Mouse (Mus musculus): ENCODE measurements around the gene Themis2. TPM values are rescaled to one million over a fixed set of nuclear protein-coding genes. Genes with fewer than 3 reads are reported as not detected.
A peak's percentile ranks its signal among the peaks of the same experiment; 100 is the strongest.
"Not testable (repeated sequence)": the region's sequence is repeated elsewhere in the genome, so short reads cannot be mapped to it uniquely, and the experiment has no call there.

Gene Themis2
- polyA plus RNA-seq, 1 experiment from 2014 or later: 0.45 TPM

GRCm38 (mm10) chr4:132743992-132744911, 51.9 kb downstream of the Themis2 start:
- no peak overlapping the region for H3K9ac ChIP-seq (ENCODE audit: low read length)
- H3K36me3 ChIP-seq (ENCODE audit: control insufficient read depth, insufficient read depth, low read length): no peaks in the 10 kb centered on the region
- no peaks in the 10 kb centered on the region for H3K4me1 ChIP-seq (ENCODE audit: control insufficient read depth, insufficient read depth, low read length)
- no peak overlapping the region for H3K4me2 ChIP-seq (ENCODE audit: low read depth, severe bottlenecking)
- H3K27me3 ChIP-seq (ENCODE audit: control insufficient read depth, insufficient read depth, low read length): no peaks in the 10 kb centered on the region
- H3K4me3 ChIP-seq (ENCODE audit: low read depth, low read length): no peak overlapping the region
- H3K27ac ChIP-seq (replicated peaks; ENCODE audit: low read depth, low read length): no peak overlapping the region
- DNase-seq (ENCODE audit: low spot score): no peak
- WGBS: 92% methylated on average over 11 of the region's 11 CpGs
- H3K9me3 ChIP-seq (ENCODE audit: control insufficient read depth, low read length): no peaks in the 10 kb centered on the region
- no peak for ATAC-seq (ENCODE audit: insufficient number of reproducible peaks, low FRiP score, low TSS enrichment, low read depth)

DNA sequence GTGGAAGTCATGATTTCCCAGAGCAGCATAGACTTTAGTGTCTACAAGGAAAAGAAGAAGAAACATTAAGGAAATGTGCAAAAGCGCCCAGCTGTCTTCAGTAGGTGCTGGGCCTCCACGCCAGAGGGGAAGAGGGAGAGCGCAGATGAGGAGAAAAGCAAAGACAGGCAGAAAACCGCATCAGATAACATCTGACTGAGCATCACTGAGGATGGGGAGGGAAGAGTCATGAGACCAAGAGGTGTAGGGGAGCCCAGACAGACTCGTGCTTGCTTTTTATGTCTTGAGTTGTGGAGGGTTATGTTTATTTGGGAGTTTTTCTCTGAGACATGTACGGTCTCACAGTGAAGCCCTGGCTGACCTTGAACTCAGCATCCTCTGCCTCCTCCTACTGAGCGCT, 54.7 kb downstream of the Themis2 start:
- H3K4me3 ChIP-seq (ENCODE audit: low read depth, low read length): no peak overlapping the region
- H3K27ac ChIP-seq (replicated peaks; ENCODE audit: low read depth, low read length): no peak overlapping the region
- H3K9ac ChIP-seq (ENCODE audit: low read length): no peak overlapping the region
- DNase-seq (ENCODE audit: low spot score) (no peak), ATAC-seq (ENCODE audit: insufficient number of reproducible peaks, low FRiP score, low TSS enrichment, low read depth) (no peak)
- H3K4me2 ChIP-seq (ENCODE audit: low read depth, severe bottlenecking): no peak overlapping the region
- H3K4me1 ChIP-seq (ENCODE audit: control insufficient read depth, insufficient read depth, low read length): no peaks in the 10 kb centered on the region
- H3K9me3 ChIP-seq (ENCODE audit: control insufficient read depth, low read length): no peaks in the 10 kb centered on the region
- no peaks in the 10 kb centered on the region for H3K27me3 ChIP-seq (ENCODE audit: control insufficient read depth, insufficient read depth, low read length)
- WGBS: 89% methylated on average over 7 of the region's 7 CpGs
- H3K36me3 ChIP-seq (ENCODE audit: control insufficient read depth, insufficient read depth, low read length): no peaks in the 10 kb centered on the region

DNA sequence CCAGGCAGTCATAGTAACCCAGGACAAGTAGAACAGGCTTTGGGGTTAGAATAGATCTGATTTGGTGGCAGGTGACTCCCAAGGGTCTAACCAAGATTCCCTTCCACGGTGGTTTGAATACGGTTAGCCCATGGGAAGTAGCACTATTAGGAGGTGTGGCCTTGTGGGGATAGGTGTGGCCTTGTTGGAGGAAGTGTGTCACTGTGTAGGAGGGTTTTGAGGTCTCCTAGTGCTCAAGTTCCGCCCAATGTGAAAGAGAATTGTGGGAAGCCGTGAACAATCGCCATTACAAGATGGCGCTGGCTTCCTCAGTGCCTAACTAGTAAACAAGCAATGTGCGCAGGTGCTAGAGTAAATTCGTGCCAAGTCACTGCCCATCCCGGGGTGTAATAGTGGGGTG, 59.0 kb downstream of the Themis2 start:
- not testable (repeated sequence) for H3K27ac ChIP-seq (replicated peaks; ENCODE audit: low read depth, low read length); ATAC-seq (ENCODE audit: insufficient number of reproducible peaks, low FRiP score, low TSS enrichment, low read depth); H3K9ac ChIP-seq (ENCODE audit: low read length); DNase-seq (ENCODE audit: low spot score); H3K36me3 ChIP-seq (ENCODE audit: control insufficient read depth, insufficient read depth, low read length); H3K4me1 ChIP-seq (ENCODE audit: control insufficient read depth, insufficient read depth, low read length); H3K4me2 ChIP-seq (ENCODE audit: low read depth, severe bottlenecking); H3K9me3 ChIP-seq (ENCODE audit: control insufficient read depth, low read length); H3K27me3 ChIP-seq (ENCODE audit: control insufficient read depth, insufficient read depth, low read length); H3K4me3 ChIP-seq (ENCODE audit: low read depth, low read length)
- 90% methylated on average over 9 of the region's 9 CpGs for WGBS

- DNase-seq (ENCODE audit: low spot score) (no peak), ATAC-seq (ENCODE audit: insufficient number of reproducible peaks, low FRiP score, low TSS enrichment, low read depth) (no peak)
- Histone ChIP-seq H3K27ac (replicated peaks; ENCODE audit: low read depth, low read length) (no peak overlapping the region), H3K36me3 (ENCODE audit: control insufficient read depth, insufficient read depth, low read length) (no peaks in the 10 kb centered on the region), H3K4me2 (ENCODE audit: low read depth, severe bottlenecking) (no peak overlapping the region), H3K9ac (ENCODE audit: low read length) (no peak overlapping the region), H3K4me3 (ENCODE audit: low read depth, low read length) (no peak overlapping the region), H3K9me3 (ENCODE audit: control insufficient read depth, low read length) (no peaks in the 10 kb centered on the region), H3K4me1 (ENCODE audit: control insufficient read depth, insufficient read depth, low read length) (0 out of 2 replicates have a peak, but pooled peaks cover 4% of the 10 kb centered on the region), H3K27me3 (ENCODE audit: control insufficient read depth, insufficient read depth, low read length) (no peaks in the 10 kb centered on the region)
- WGBS: 55% methylated on average over 3 of the region's 3 CpGs
Measured at GRCm38 (mm10) chr4:132735894-132736293, 60.3 kb downstream of the Themis2 start.

- Histone ChIP-seq H3K36me3 (ENCODE audit: control insufficient read depth, insufficient read depth, low read length) (no peaks in the 10 kb centered on the region), H3K4me3 (ENCODE audit: low read depth, low read length) (no peak overlapping the region), H3K27ac (replicated peaks; ENCODE audit: low read depth, low read length) (no peak overlapping the region), H3K9me3 (ENCODE audit: control insufficient read depth, low read length) (no peaks in the 10 kb centered on the region), H3K9ac (ENCODE audit: low read length) (no peak overlapping the region), H3K4me2 (ENCODE audit: low read depth, severe bottlenecking) (no peak overlapping the region), H3K4me1 (ENCODE audit: control insufficient read depth, insufficient read depth, low read length) (0 out of 2 replicates have a peak, but pooled peaks cover 4% of the 10 kb centered on the region), H3K27me3 (ENCODE audit: control insufficient read depth, insufficient read depth, low read length) (no peaks in the 10 kb centered on the region)
- DNase-seq (ENCODE audit: low spot score) (no peak), ATAC-seq (ENCODE audit: insufficient number of reproducible peaks, low FRiP score, low TSS enrichment, low read depth) (no peak)
- WGBS: 76% methylated on average over 2 of the region's 2 CpGs
Measured at GRCm38 (mm10) chr4:132735389-132735788, 60.8 kb downstream of the Themis2 start.

DNA sequence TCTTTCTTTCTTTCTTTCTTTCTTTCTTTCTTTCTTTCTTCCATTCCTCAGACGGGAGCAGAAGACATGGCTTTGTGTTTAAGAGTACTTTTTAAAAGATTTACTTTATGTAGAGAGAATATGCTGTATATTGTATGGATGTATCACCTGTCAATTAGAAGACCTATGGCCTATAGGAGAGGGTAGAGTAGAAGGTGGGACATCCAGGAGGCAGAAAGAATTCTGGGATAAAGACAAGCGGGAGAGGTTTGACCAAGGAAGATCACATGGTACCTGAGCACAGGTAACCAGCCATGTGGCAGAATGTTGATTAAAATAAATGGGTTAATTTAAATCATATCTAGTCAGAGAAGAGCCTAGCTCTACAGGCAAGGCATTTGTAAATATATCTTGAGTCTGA, 61.4 kb downstream of the Themis2 start:
- DNase-seq (ENCODE audit: low spot score) (no peak), ATAC-seq (ENCODE audit: insufficient number of reproducible peaks, low FRiP score, low TSS enrichment, low read depth) (no peak)
- WGBS: 89% methylated on average over 2 of the region's 2 CpGs
- Histone ChIP-seq H3K27me3 (ENCODE audit: control insufficient read depth, insufficient read depth, low read length) (no peaks in the 10 kb centered on the region), H3K27ac (replicated peaks; ENCODE audit: low read depth, low read length) (no peak overlapping the region), H3K9ac (ENCODE audit: low read length) (no peak overlapping the region), H3K9me3 (ENCODE audit: control insufficient read depth, low read length) (no peaks in the 10 kb centered on the region), H3K4me2 (ENCODE audit: low read depth, severe bottlenecking) (no peak overlapping the region), H3K4me3 (ENCODE audit: low read depth, low read length) (no peak overlapping the region), H3K36me3 (ENCODE audit: control insufficient read depth, insufficient read depth, low read length) (no peaks in the 10 kb centered on the region), H3K4me1 (ENCODE audit: control insufficient read depth, insufficient read depth, low read length) (0 out of 2 replicates have a peak, but pooled peaks cover 4% of the 10 kb centered on the region)

DNA sequence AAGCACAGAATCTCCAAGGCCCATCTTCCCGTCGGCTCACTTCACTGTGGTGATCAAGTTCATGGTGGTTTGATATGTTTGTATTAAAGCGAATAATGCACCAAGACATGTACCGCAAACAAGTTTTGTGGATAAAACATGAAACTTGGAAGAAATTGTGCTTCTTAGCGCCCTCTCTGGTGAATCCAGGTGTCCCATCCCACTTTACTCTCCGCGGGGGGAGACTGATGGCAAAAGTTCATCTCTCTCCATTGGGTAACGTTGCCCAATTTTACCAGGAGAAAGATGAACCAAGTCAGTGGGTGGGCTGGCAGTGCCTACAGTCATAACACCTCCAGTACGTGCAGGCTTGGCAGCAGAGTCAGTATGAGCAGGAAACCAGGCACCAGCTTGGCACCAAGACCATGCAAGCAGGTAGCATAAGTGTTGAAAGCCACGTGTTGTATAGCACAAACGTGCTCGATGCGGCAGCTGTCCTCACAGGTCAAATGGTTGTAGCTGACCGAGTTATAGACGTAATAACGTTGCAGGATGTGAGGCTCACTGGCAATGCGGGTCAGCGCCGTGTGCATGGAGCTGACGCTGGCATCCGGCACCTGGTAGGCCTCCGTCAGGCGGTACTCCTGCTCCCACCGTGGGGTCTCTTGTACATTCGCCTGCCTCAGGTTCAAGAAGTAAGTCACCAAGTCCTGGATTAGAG, 63.0 kb downstream of the Themis2 start:
- DNase-seq (ENCODE audit: low spot score) (no peak), ATAC-seq (ENCODE audit: insufficient number of reproducible peaks, low FRiP score, low TSS enrichment, low read depth) (no peak)
- no peak overlapping the region for H3K4me3 ChIP-seq (ENCODE audit: low read depth, low read length)
- no peak overlapping the region for H3K9ac ChIP-seq (ENCODE audit: low read length)
- H3K4me2 ChIP-seq (ENCODE audit: low read depth, severe bottlenecking): no peak overlapping the region
- no peaks in the 10 kb centered on the region for H3K36me3 ChIP-seq (ENCODE audit: control insufficient read depth, insufficient read depth, low read length)
- no peaks in the 10 kb centered on the region for H3K9me3 ChIP-seq (ENCODE audit: control insufficient read depth, low read length)
- no peaks in the 10 kb centered on the region for H3K27me3 ChIP-seq (ENCODE audit: control insufficient read depth, insufficient read depth, low read length)
- 91% methylated on average over 25 of the region's 25 CpGs for WGBS
- H3K4me1 ChIP-seq (ENCODE audit: control insufficient read depth, insufficient read depth, low read length): 0 out of 2 replicates have a peak, but pooled peaks cover 4% of the 10 kb centered on the region
- H3K27ac ChIP-seq (replicated peaks; ENCODE audit: low read depth, low read length): no peak overlapping the region

- DNase-seq (ENCODE audit: low spot score): peak; percentile 93
- Histone ChIP-seq H3K9me3 (ENCODE audit: control insufficient read depth, low read length) (no peaks in the 10 kb centered on the region), H3K4me2 (ENCODE audit: low read depth, severe bottlenecking) (peak within 1 kb of the TSS; percentile 91), H3K27me3 (ENCODE audit: control insufficient read depth, insufficient read depth, low read length) (no peaks in the 10 kb centered on the region), H3K27ac (replicated peaks; ENCODE audit: low read depth, low read length) (no peak within 1 kb of the TSS), H3K4me3 (ENCODE audit: low read depth, low read length) (peak within 1 kb of the TSS; percentile 50), H3K4me1 (ENCODE audit: control insufficient read depth, insufficient read depth, low read length) (0 out of 2 replicates have a peak, but pooled peaks cover 4% of the 10 kb centered on the region), H3K36me3 (ENCODE audit: control insufficient read depth, insufficient read depth, low read length) (no peaks in the 10 kb centered on the region), H3K9ac (ENCODE audit: low read length) (peak within 1 kb of the TSS; percentile 35; the same call in 1 of the 2 replicates)
- peak; percentile 89 for ATAC-seq (ENCODE audit: insufficient number of reproducible peaks, low FRiP score, low TSS enrichment, low read depth)
- WGBS: 3% methylated on average over 34 of the region's 34 CpGs
Measured at GRCm38 (mm10) chr4:132732148-132732684, 64.0 kb downstream of the Themis2 start, which contains the start of gene Xkr8. Xkr8 (minus strand) TSS chr4:132732546.
